Mouse (Mus musculus): Measurements from ENCODE around the gene Lpin3.

Lpin3 gene

GRCm38 (mm10) chr2:160880453-160881195, at the start of gene Lpin3:
TSS of gene Lpin3 (plus strand) at chr2:160880670.
- DNase-seq (ENCODE audit: extremely low spot score, low read depth, low spot score): no peak

- no peak for DNase-seq (ENCODE audit: extremely low spot score, low read depth, low spot score)
These were observed 39.6 kb upstream of the Lpin3 start for GRCm38 (mm10) chr2:160840838-160841237.

- DNase-seq (ENCODE audit: extremely low spot score, low read depth, low spot score): no peak
These were observed 32.8 kb upstream of the Lpin3 start for GRCm38 (mm10) chr2:160847664-160848063.

- DNase-seq (ENCODE audit: extremely low spot score, low read depth, low spot score): no peak
These were observed 32.3 kb upstream of the Lpin3 start for GRCm38 (mm10) chr2:160848186-160848585.

- no peak for DNase-seq (ENCODE audit: extremely low spot score, low read depth, low spot score)
These were observed 30.7 kb upstream of the Lpin3 start for GRCm38 (mm10) chr2:160849617-160850240.

- no peak for DNase-seq (ENCODE audit: extremely low spot score, low read depth, low spot score)
These were observed 30.1 kb upstream of the Lpin3 start for GRCm38 (mm10) chr2:160850360-160850759.

GRCm38 (mm10) chr2:160854687-160855086, 25.8 kb upstream of the Lpin3 start:
- no peak for DNase-seq (ENCODE audit: extremely low spot score, low read depth, low spot score)

- DNase-seq (ENCODE audit: extremely low spot score, low read depth, low spot score): no peak
These were observed 23.9 kb upstream of the Lpin3 start for GRCm38 (mm10) chr2:160856359-160857102.

GRCm38 (mm10) chr2:160860363-160860762, 20.1 kb upstream of the Lpin3 start:
- no peak for DNase-seq (ENCODE audit: extremely low spot score, low read depth, low spot score)

GRCm38 (mm10) chr2:160864112-160864511, 16.4 kb upstream of the Lpin3 start:
- DNase-seq (ENCODE audit: extremely low spot score, low read depth, low spot score): no peak

- DNase-seq (ENCODE audit: extremely low spot score, low read depth, low spot score): no peak
These were observed 15.2 kb upstream of the Lpin3 start for GRCm38 (mm10) chr2:160865266-160865665.

- no peak for DNase-seq (ENCODE audit: extremely low spot score, low read depth, low spot score)
These were observed 11.0 kb upstream of the Lpin3 start for GRCm38 (mm10) chr2:160869446-160869845.

GRCm38 (mm10) chr2:160871310-160871709, 9.2 kb upstream of the Lpin3 start:
- no peak for DNase-seq (ENCODE audit: extremely low spot score, low read depth, low spot score)

- no peak for DNase-seq (ENCODE audit: extremely low spot score, low read depth, low spot score)
These were observed 8.1 kb upstream of the Lpin3 start for GRCm38 (mm10) chr2:160872395-160872794.

- peak; percentile 66 for DNase-seq (ENCODE audit: extremely low spot score, low read depth, low spot score)
These were observed 7.5 kb upstream of the Lpin3 start, which contains the start of gene Zhx3 for GRCm38 (mm10) chr2:160872890-160873382. TSS of gene Zhx3 (minus strand) at chr2:160872998.

GRCm38 (mm10) chr2:160874231-160874877, 6.1 kb upstream of the Lpin3 start:
- no peak for DNase-seq (ENCODE audit: extremely low spot score, low read depth, low spot score)

- DNase-seq (ENCODE audit: extremely low spot score, low read depth, low spot score): no peak
These were observed 4.4 kb upstream of the Lpin3 start for GRCm38 (mm10) chr2:160876115-160876514.

GRCm38 (mm10) chr2:160881462-160882101, 1.1 kb downstream of the Lpin3 start:
- no peak for DNase-seq (ENCODE audit: extremely low spot score, low read depth, low spot score)

- no peak for DNase-seq (ENCODE audit: extremely low spot score, low read depth, low spot score)
These were observed 2.0 kb downstream of the Lpin3 start for GRCm38 (mm10) chr2:160882436-160882835.

- no peak for DNase-seq (ENCODE audit: extremely low spot score, low read depth, low spot score)
These were observed 3.4 kb downstream of the Lpin3 start for GRCm38 (mm10) chr2:160883912-160884311.

- peak; percentile 30 for DNase-seq (ENCODE audit: extremely low spot score, low read depth, low spot score)
These were observed 4.4 kb downstream of the Lpin3 start for GRCm38 (mm10) chr2:160884830-160885229.

Data from hindlimb bud, embryonic 11.5 days (tissue).